Mouse (Mus musculus): ENCODE results near the gene Traf6. TPM values are rescaled to one million over a fixed set of nuclear protein-coding genes. Genes with fewer than 3 reads are reported as not detected.
A peak's percentile ranks its signal among the peaks of the same experiment; 100 is the strongest.

The Traf6 gene
- polyA plus RNA-seq (2014; fragmentation: Nextera tagmentation; extraction: Ambion mirVana), result 12.8 and 13.1 TPM in 2 replicates

GRCm38 (mm10) chr2:101678236-101679021 is at the start of gene Traf6:
TSS of gene Traf6 (plus strand) at chr2:101678429.
- WGBS, result under 1% methylated on average over 62 of the region's 68 CpGs
- peak; percentile 87 for DNase-seq (ENCODE audit: low spot score)
- no peaks in the 10 kb centered on the region for H3K9me3 ChIP-seq (replicated peaks; ENCODE audit: control insufficient read depth, low read length)
- peak within 1 kb of the TSS; percentile 53 for H3K27ac ChIP-seq (ENCODE audit: low read depth, low read length)
- H3K4me3 ChIP-seq (ENCODE audit: low read depth, low read length), result peak within 1 kb of the TSS; percentile 92
- H3K27me3 ChIP-seq (replicated peaks; ENCODE audit: control insufficient read depth, insufficient read depth, low read length), result no peaks in the 10 kb centered on the region
- H3K36me3 ChIP-seq (ENCODE audit: control insufficient read depth, insufficient read depth, low read length), result peaks cover 6% of the 10 kb centered on the region; the same call in 1 of the 2 replicates
- peak within 1 kb of the TSS; percentile 74 for H3K4me2 ChIP-seq (ENCODE audit: low read length)
- peak; percentile 96 for ATAC-seq
- peak within 1 kb of the TSS; percentile 94 for H3K9ac ChIP-seq (ENCODE audit: low read length)
- peaks cover 7% of the 10 kb centered on the region; the same call in 1 of the 2 replicates for H3K4me1 ChIP-seq (ENCODE audit: control insufficient read depth, insufficient read depth, low read length)

- DNase-seq (ENCODE audit: low spot score) (no peak), ATAC-seq (peak; percentile 48)
- Histone ChIP-seq H3K27me3 (replicated peaks; ENCODE audit: control insufficient read depth, insufficient read depth, low read length) (no peaks in the 10 kb centered on the region), H3K27ac (ENCODE audit: low read depth, low read length) (no peak overlapping the region), H3K4me2 (ENCODE audit: low read length) (no peak overlapping the region), H3K4me1 (ENCODE audit: control insufficient read depth, insufficient read depth, low read length) (no peaks in the 10 kb centered on the region), H3K36me3 (ENCODE audit: control insufficient read depth, insufficient read depth, low read length) (no peaks in the 10 kb centered on the region), H3K9ac (ENCODE audit: low read length) (no peak overlapping the region), H3K9me3 (replicated peaks; ENCODE audit: control insufficient read depth, low read length) (no peaks in the 10 kb centered on the region), H3K4me3 (ENCODE audit: low read depth, low read length) (no peak overlapping the region)
- 73% methylated on average over 7 of the region's 7 CpGs for WGBS
These were observed 39.0 kb upstream of the Traf6 start for GRCm38 (mm10) chr2:101638979-101639839.

- Histone ChIP-seq H3K4me1 (ENCODE audit: control insufficient read depth, insufficient read depth, low read length) (no peaks in the 10 kb centered on the region), H3K4me3 (ENCODE audit: low read depth, low read length) (no peak overlapping the region), H3K27me3 (replicated peaks; ENCODE audit: control insufficient read depth, insufficient read depth, low read length) (no peaks in the 10 kb centered on the region), H3K4me2 (ENCODE audit: low read length) (no peak overlapping the region), H3K9me3 (replicated peaks; ENCODE audit: control insufficient read depth, low read length) (no peaks in the 10 kb centered on the region), H3K27ac (ENCODE audit: low read depth, low read length) (no peak overlapping the region), H3K9ac (ENCODE audit: low read length) (no peak overlapping the region), H3K36me3 (ENCODE audit: control insufficient read depth, insufficient read depth, low read length) (no peaks in the 10 kb centered on the region)
- DNase-seq (ENCODE audit: low spot score) (peak; percentile 57), ATAC-seq (peak; percentile 50)
- WGBS, result 63% methylated on average over 3 of the region's 3 CpGs
These were observed 38.3 kb upstream of the Traf6 start for GRCm38 (mm10) chr2:101639840-101640350.

- Histone ChIP-seq H3K9ac (ENCODE audit: low read length) (no peak overlapping the region), H3K27ac (ENCODE audit: low read depth, low read length) (no peak overlapping the region), H3K9me3 (replicated peaks; ENCODE audit: control insufficient read depth, low read length) (no peaks in the 10 kb centered on the region), H3K4me3 (ENCODE audit: low read depth, low read length) (no peak overlapping the region), H3K36me3 (ENCODE audit: control insufficient read depth, insufficient read depth, low read length) (no peaks in the 10 kb centered on the region), H3K4me1 (ENCODE audit: control insufficient read depth, insufficient read depth, low read length) (0 out of 2 replicates have a peak, but pooled peaks cover 2% of the 10 kb centered on the region), H3K27me3 (replicated peaks; ENCODE audit: control insufficient read depth, insufficient read depth, low read length) (0 out of 2 replicates have a peak, but pooled peaks cover 3% of the 10 kb centered on the region), H3K4me2 (ENCODE audit: low read length) (no peak overlapping the region)
- 92% methylated on average over 1 of the region's 1 CpGs for WGBS
- DNase-seq (ENCODE audit: low spot score), result no peak
- no peak for ATAC-seq
These were observed 32.4 kb upstream of the Traf6 start for GRCm38 (mm10) chr2:101645841-101646240.

GRCm38 (mm10) chr2:101648361-101648760 is 29.9 kb upstream of the Traf6 start:
- H3K36me3 ChIP-seq (ENCODE audit: control insufficient read depth, insufficient read depth, low read length), result no peaks in the 10 kb centered on the region
- no peak overlapping the region for H3K4me3 ChIP-seq (ENCODE audit: low read depth, low read length)
- DNase-seq (ENCODE audit: low spot score) (no peak), ATAC-seq (no peak)
- H3K4me1 ChIP-seq (ENCODE audit: control insufficient read depth, insufficient read depth, low read length), result peaks cover 6% of the 10 kb centered on the region; the same call in 1 of the 2 replicates
- no peaks in the 10 kb centered on the region for H3K9me3 ChIP-seq (replicated peaks; ENCODE audit: control insufficient read depth, low read length)
- H3K27ac ChIP-seq (ENCODE audit: low read depth, low read length), result no peak overlapping the region
- WGBS, result 67% methylated on average over 2 of the region's 2 CpGs
- H3K9ac ChIP-seq (ENCODE audit: low read length), result no peak overlapping the region
- H3K4me2 ChIP-seq (ENCODE audit: low read length), result no peak overlapping the region
- 0 out of 2 replicates have a peak, but pooled peaks cover 3% of the 10 kb centered on the region for H3K27me3 ChIP-seq (replicated peaks; ENCODE audit: control insufficient read depth, insufficient read depth, low read length)

GRCm38 (mm10) chr2:101649114-101649671 is 29.0 kb upstream of the Traf6 start, which contains the start of the genes Rag1 and B230118H07Rik:
TSS of gene Rag1 (minus strand) at chr2:101649501.
TSS of gene B230118H07Rik (minus strand) at chr2:101649532.
- no peak for ATAC-seq
- Histone ChIP-seq H3K9ac (ENCODE audit: low read length) (no peak within 1 kb of the TSS), H3K4me3 (ENCODE audit: low read depth, low read length) (no peak within 1 kb of the TSS), H3K27ac (ENCODE audit: low read depth, low read length) (no peak within 1 kb of the TSS), H3K4me1 (ENCODE audit: control insufficient read depth, insufficient read depth, low read length) (peaks cover 6% of the 10 kb centered on the region; the same call in 1 of the 2 replicates), H3K4me2 (ENCODE audit: low read length) (no peak within 1 kb of the TSS), H3K36me3 (ENCODE audit: control insufficient read depth, insufficient read depth, low read length) (no peaks in the 10 kb centered on the region), H3K27me3 (replicated peaks; ENCODE audit: control insufficient read depth, insufficient read depth, low read length) (0 out of 2 replicates have a peak, but pooled peaks cover 3% of the 10 kb centered on the region), H3K9me3 (replicated peaks; ENCODE audit: control insufficient read depth, low read length) (no peaks in the 10 kb centered on the region)
- WGBS, result 44% methylated on average over 8 of the region's 8 CpGs
- peak; percentile 17 for DNase-seq (ENCODE audit: low spot score)

GRCm38 (mm10) chr2:101650446-101650845 is 27.8 kb upstream of the Traf6 start:
- Histone ChIP-seq H3K27ac (ENCODE audit: low read depth, low read length) (no peak overlapping the region), H3K4me3 (ENCODE audit: low read depth, low read length) (no peak overlapping the region), H3K27me3 (replicated peaks; ENCODE audit: control insufficient read depth, insufficient read depth, low read length) (0 out of 2 replicates have a peak, but pooled peaks cover 3% of the 10 kb centered on the region), H3K36me3 (ENCODE audit: control insufficient read depth, insufficient read depth, low read length) (no peaks in the 10 kb centered on the region), H3K4me2 (ENCODE audit: low read length) (no peak overlapping the region), H3K9ac (ENCODE audit: low read length) (no peak overlapping the region), H3K4me1 (ENCODE audit: control insufficient read depth, insufficient read depth, low read length) (peaks cover 6% of the 10 kb centered on the region; the same call in 1 of the 2 replicates), H3K9me3 (replicated peaks; ENCODE audit: control insufficient read depth, low read length) (no peaks in the 10 kb centered on the region)
- DNase-seq (ENCODE audit: low spot score) (no peak), ATAC-seq (no peak)
- 69% methylated on average over 1 of the region's 1 CpGs for WGBS

- DNase-seq (ENCODE audit: low spot score) (peak; percentile 20), ATAC-seq (peak; percentile 71; the same call in 1 of the 2 replicates)
- Histone ChIP-seq H3K9ac (ENCODE audit: low read length) (peak overlapping the region; percentile 50), H3K27ac (ENCODE audit: low read depth, low read length) (no peak overlapping the region), H3K4me1 (ENCODE audit: control insufficient read depth, insufficient read depth, low read length) (peaks cover 6% of the 10 kb centered on the region; the same call in 1 of the 2 replicates), H3K9me3 (replicated peaks; ENCODE audit: control insufficient read depth, low read length) (no peaks in the 10 kb centered on the region), H3K4me2 (ENCODE audit: low read length) (peak overlapping the region; percentile 57), H3K4me3 (ENCODE audit: low read depth, low read length) (peak overlapping the region; percentile 24), H3K36me3 (ENCODE audit: control insufficient read depth, insufficient read depth, low read length) (no peaks in the 10 kb centered on the region), H3K27me3 (replicated peaks; ENCODE audit: control insufficient read depth, insufficient read depth, low read length) (0 out of 2 replicates have a peak, but pooled peaks cover 3% of the 10 kb centered on the region)
- 33% methylated on average over 14 of the region's 14 CpGs for WGBS
These were observed 25.9 kb upstream of the Traf6 start for GRCm38 (mm10) chr2:101652204-101652920.
